Mouse (Mus musculus) left cerebral cortex, postnatal 4 days (tissue): Measurements from ENCODE around the gene Ddc. TPM values are rescaled to one million over a fixed set of nuclear protein-coding genes. Genes with fewer than 3 reads are reported as not detected.

Experiments used
- DNase-seq: peaks from one replicate; pipeline ENCODE4 v3.0.0-alpha.2; 2022
- intact Hi-C: fragments of 180-260 bp; cut with DNase I; formaldehyde crosslinking; loops from one replicate; pipeline ENCODE4 v1.15.1; 2025
- total RNA-seq, 2 experiments: library from RNA; stranded (reverse); gene quantifications; 2 replicates each; pipeline ENCODE4 v1.2.3; 2021

Ddc gene
- total RNA-seq, 2 experiments from 2014 or later, result 2.6 to 3.7 TPM

DNA sequence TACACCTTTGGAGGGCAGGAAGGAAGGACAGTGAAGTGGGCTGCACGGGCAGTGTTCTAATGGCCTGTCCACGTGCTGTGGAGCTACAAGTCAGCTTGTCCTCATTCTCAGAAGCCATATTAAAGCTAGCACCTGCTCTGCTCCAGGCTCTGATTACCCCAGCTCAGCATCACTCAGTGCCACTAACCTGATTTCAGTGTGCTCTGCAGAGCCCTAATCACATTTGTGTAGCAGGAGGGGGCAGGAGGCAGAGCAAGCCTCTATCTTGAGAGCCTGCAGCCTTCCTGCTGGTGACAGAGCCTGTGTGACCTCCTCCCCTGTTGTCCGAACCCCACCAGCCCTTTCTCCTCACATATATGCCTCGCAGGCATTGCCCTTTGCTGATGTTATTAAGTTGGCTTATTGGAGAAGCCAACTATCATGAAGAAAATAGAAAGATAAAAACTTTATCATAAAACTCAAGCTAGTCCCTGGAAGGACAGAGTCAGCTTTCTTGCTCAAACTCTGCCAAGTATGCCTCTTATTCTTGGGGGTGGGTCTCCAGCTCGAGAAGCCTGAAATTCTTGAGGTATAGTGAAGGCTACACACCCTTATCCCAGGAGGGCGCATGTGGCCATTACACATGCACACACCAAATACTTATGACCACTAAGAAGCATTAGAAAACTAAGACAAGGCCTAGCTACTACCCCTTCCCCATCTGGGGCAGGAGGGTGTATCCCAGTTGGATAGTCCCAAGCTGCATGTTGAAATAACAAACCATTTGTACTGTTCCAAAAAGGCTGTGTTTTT lies 47.3 kb downstream of the Ddc start:
- intact Hi-C loops, result no loop called here
- DNase-seq, result no peak

DNA sequence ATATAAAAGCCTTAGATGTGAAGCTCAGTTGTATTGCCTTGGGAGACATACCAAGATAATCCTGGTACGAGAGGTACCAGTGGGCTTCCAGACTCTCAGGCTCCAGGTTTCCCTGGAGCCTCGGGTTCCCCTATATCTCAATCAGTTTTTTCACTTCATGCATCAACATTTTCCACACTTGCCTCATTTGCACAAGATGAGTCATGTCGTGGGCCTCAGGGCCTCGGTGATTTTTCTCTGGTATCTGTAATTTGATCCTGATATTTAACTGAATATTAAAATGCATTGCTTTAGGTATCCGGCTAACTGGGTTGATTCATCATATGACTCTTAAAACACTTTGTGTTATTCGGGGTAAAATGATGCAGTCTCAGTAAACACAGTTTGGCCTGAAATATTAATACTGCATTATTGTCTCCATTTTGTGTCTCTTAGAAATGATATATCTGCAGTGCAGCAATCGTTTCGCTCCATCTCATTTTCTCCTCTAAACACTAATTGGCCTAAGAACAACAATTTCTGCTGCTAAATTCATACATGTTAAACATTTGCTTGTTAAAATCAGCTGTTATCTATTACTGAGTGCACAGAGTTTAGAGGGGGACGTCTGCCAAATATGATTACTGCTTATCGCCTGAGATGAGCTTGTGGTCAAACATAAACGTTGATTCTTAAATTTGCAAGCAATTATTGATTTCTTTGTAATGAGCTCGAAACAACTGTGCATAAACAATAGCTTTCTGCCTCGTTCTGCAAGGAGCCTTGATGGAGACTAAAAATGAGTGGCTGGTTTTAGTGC lies 48.2 kb downstream of the Ddc start:
- intact Hi-C loops, result no loop called here
- DNase-seq, result no peak

DNA sequence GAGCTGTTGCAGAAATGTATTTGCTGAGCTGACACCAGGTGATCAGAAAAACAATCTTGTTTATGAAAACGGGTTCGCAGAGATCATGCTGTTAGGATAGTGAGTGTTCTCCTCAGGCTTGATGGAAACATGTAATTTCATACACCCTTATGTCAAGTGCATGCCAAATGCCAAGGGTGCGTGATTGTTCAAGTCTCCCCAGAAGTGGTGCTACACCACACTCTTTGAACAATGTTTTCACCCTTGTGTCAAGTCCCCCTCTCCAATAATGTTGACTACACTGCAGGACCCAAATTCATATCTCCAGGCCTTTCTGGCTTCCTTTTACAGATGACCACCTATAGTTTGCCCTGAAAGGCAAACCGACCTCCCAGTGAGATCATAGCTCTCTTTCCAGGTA lies 49.5 kb downstream of the Ddc start:
- no peak for DNase-seq
- intact Hi-C loops, result no loop called here

DNA sequence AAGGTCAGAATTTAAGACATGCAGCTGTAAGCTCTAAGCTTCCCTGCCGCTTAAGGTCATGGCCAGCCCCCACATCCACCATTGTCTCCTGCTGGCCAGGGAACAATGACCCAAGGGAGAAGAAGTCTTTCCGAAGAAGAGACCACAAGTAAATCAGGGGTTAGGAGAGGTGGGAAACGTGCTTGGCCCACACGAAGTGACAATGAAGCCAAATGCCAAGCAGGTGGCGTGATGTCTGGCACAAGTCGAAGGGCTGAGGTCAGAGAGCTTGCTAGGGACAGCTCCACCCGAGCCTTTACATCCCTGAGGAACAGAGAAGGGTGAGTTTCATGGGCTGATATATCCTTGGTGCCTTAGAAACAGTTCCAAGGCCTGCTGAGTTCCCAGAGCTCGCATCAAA lies 52.9 kb downstream of the Ddc start:
- no peak for DNase-seq
- intact Hi-C loops, result no loop called here

DNA sequence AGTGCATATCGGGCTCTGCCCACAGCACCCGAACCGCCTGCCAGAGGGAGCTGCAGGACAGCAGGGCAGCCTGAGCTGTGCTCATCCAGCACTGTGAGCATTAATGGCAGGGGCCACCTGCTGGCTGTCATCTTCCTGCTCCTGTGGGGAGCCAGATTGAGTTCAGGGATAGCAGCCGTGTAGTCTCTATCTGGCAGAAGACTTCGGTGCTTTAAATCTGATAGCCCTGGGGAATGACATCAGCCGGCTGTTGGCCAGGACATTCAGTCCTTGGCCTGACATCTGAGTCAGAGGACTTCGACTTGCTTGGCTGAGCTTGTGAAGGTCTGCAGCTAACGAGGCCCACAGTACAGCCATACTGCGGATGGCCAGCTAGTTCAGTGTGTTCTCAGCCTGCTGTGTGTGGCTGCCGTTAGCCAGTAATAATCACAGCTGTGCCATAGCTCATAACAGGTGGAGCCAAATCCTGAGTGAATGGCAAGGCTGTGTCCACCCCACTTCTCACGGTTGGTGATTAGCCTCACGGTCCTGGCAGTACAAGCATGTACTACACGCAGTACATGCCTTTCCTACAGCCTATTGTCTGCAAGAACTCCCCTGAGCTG lies 53.5 kb downstream of the Ddc start:
- peak; percentile 90 for DNase-seq
- intact Hi-C loops, result no loop called here

DNA sequence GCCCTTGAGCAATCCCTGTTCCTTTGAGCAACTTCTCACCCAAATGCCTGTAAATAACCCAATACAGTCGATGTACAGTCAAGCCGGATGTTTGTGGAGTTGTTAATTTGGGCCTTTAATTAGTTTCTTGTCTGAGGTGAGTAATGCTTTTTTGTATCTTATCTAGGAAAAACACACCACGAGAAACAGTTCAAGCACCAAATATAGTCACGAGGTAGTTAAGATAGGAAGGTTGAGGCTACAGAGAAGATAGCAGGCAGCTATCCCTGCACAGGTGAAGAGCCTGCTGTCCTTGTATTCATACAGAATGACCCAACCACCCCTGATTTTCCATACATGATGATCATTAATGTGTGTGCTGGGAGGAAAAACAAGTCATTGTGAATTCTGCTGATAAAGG lies 56.4 kb downstream of the Ddc start:
- intact Hi-C loops, result no loop called here
- DNase-seq, result no peak

DNA sequence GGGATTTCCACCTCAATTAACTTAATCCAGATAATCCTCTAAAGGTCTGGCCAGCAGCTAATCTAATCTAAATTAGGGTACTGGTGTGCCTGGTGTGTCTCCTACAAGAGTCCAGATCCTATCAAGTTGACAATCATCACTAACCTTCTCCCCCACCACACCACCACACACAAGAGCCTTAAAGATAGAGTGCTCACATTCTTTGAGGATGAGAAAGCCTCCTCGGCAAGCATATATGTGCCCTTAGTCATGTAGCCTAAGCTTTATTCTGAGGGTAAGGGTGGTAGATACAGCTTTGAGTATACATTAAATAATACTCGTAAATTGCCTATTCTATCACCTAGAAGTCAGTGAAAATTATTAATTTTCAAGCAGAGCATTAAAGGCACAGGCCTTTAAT lies 57.2 kb downstream of the Ddc start:
- DNase-seq, result no peak
- intact Hi-C loops, result no loop called here

DNA sequence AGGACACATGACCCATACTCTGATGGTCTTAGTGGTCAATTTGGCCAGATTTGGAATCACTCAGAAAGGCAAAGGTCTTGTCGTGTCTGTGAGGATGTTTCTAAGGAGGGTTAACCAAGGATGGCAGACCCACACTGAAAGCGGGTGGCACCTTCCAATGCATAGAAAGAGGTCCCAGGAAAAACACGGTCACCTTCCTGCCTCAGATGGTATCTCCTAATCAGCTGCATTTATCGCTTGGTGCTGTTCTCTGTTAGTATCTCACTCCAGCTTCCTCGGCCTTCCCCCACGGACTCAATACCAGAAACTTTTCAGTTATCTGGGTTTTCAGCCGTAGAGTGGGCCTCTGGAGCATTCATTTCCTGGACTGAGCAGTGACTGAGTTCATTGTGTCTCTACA lies 58.1 kb downstream of the Ddc start:
- no peak for DNase-seq
- intact Hi-C loops, result no loop called here

DNA sequence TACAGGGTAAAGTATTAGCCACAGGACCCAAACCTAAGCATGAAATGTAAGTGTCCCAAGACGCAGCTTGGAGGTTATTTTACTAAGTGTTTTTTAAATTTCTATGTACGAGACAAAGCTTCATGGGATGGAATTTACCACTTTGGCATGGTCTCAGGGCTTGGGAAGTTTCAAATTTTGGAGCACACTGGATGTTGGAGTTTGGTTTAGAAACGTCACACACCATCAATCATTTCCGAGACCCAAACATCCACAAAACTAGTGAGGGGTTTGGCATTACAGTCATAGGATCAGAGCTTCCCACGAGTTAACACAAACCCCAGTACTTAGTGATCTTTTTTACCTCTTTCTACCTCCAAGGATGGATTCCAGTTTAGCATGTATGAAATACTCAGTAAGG lies 60.6 kb downstream of the Ddc start:
- no peak for DNase-seq
- intact Hi-C loops, result no loop called here

DNA sequence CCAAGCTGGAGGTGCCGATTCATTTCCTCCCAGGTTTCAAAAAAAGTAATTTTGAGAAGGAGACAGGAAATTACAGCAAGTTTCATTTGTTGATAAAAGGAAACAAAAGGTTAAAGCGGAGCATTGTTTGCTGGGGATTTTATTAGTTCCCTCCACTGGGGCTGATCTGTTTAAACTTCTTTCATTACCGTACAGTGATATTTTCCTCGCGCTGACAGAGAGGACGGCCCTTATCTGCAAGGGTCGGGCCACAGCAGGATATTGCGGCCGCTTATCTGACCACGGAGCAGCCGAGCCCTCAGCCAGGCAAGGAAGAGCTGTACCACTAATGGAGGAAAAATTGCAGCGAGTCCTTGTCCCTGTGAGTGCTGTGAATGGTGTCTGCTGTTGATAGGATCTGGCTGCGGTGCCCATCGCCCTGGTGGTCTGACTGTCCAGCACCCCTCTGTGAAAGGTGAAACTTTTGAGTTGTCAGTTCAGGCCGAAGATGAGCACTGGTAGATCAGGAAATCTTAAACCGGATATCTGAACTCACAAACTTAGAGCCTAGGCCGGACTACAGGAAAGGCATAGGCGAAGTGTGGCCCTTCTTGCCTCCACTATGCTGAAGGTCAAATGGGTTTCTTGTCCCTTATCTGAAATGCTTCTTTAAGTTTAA lies 61.1 kb downstream of the Ddc start:
- intact Hi-C loops, result no loop called here
- no peak for DNase-seq

DNA sequence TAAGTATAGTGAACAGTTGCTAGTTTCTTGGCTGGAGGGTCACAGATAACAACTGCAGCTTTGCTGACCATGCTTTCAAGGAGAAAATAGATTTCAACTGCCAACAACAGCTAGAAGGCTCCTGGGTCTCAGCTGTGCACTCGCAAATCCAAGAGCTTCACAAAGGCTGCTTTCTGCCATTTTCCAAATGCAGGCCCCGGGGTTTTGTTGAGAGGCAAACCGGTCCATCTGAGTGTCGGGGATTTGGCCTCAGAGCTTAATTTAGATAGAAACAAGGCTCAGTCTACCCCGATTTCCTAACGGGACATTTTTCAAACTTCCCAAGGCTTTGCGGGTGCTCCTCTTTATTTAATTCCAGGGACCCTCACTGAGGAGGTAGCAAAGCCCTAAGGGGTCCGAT lies 61.7 kb downstream of the Ddc start:
- intact Hi-C loops, result no loop called here

DNA sequence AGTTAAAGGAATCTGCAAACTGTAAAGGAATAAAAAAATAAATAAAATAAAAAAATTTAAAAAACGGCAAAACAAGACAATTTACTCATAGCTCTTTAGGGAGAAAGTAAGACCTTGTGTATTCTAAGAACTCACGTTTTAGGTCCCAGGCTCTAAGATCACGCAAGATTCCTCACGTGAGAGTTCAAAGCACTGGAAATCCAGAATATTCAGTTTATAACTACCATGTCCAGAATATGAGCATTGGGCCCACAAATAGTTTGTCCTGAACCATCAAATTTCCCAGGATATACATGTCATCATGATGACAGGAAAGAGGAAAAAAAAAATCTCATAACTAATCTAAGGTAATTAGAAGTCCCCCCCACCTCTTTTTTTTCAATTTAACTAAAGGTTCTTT lies 62.2 kb downstream of the Ddc start:
- intact Hi-C loops, result no loop called here
- no peak for DNase-seq

More for the DNA sequence above, 61.7 kb downstream of the Ddc start:
- DNase-seq, result no peak

DNA sequence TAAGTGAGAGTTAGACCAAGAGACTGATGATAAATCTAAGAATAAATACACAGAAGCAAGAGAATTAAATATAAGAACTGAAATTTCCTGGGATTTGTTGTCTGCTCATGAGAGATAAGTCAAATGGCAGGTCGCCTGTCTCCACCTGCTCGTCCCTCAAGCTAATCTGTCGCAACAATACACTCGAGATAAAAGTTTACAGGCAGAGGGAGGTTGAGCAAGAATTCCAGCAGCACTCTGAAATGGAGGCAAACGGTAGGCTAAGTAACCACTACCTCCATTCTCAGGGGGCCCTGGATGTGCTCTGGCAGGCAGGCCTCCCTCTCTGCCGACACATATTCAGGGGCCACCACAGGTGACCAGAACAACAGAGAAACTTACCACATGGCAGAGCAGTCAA lies 62.6 kb downstream of the Ddc start:
- DNase-seq, result no peak
- intact Hi-C loops, result no loop called here

DNA sequence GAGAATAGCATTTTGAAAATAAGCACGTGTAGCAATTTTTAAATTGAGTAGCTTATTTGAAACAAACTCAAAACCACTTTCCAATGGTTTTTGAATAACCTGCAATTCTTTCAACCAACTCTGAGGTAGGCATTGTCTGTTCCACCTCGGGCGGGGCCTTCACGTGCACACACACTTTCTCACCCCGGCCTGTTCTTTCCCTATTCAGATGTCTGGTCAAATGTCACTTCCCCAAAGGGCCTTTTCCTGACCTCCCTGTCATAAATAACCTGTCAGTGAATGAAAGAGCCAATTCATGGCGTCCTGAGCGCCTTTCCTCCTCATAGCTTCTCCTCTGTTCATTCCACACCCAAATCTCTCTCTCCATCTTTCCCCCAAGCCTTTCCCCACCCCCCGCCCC lies 64.8 kb downstream of the Ddc start:
- DNase-seq, result no peak
- intact Hi-C loops, result no loop called here

DNA sequence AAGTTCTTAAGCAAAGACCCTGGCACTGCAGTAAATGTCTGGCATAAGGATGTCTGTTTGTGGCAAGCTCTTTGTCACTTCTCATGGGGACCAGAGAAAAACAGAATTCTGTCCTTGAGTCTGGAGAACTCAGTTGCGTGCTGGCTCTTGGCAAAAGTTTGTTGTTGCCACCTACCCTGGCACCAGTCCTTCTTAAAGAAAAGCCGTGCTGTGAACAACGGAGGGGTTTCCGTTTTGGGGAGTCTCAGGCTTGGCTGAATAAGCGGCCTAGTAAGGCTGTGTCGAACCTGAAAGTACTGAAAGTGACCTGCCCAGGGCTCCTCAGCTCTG lies 65.2 kb downstream of the Ddc start:
- intact Hi-C loops, result no loop called here
- DNase-seq, result no peak

DNA sequence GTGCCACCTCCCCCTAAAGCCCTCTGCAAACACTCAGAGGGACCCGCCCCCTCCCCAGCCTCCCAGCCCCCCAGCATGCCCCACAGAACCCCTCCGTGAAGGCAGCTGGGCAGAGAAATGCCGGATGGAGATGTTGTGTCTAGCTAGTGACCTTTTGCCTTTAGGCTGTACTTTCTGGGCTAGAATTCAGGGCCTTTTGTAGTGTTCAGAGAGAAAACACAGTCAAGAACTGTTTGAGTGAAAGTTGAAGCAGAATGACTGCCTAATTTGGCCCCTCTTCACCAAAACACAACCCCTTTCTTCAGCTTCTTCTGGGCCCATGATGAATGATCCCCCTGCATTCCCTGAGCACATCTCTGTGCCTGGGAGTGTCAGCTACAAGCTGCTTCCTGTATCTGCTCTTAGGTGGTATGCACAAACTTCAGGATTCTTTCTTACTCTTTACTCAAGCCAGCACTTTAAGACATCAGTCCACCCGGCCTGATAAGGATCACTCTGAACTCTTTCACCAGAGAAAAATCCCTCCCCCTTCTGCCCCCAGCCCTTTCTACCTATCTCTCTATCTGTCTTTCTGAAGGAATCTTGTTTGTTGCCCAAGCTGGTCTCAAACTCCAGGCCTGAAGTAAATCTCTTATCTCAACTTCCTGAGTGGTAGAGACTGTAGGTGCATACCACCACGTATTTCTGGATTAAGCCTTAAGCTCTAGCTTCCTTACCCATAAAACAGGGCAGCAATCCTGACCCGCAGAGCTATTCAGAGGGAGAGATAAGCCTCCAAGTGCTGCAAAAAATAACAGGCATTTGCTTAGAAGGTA lies 65.8 kb downstream of the Ddc start:
- no peak for DNase-seq
- intact Hi-C loops, result no loop called here

DNA sequence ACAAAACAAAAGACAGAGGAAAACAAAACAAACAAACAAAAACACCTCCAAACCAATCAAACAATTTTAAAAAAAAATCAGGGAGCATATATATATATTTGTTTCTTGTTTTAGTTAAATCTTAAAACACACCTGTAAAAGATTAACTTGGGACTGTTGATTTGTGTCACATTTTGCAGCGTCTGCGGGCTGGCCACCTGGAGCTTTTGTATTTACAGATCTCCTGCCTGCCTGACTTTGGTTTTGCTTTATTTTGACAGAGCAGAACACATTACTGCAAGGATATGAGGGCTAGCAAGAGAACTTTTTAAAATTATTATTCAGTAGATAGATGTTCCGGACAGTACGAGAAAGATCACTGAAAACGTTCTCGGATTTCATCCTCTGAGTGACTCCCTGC lies 66.4 kb downstream of the Ddc start:
- intact Hi-C loops, result no loop called here
- DNase-seq, result no peak

DNA sequence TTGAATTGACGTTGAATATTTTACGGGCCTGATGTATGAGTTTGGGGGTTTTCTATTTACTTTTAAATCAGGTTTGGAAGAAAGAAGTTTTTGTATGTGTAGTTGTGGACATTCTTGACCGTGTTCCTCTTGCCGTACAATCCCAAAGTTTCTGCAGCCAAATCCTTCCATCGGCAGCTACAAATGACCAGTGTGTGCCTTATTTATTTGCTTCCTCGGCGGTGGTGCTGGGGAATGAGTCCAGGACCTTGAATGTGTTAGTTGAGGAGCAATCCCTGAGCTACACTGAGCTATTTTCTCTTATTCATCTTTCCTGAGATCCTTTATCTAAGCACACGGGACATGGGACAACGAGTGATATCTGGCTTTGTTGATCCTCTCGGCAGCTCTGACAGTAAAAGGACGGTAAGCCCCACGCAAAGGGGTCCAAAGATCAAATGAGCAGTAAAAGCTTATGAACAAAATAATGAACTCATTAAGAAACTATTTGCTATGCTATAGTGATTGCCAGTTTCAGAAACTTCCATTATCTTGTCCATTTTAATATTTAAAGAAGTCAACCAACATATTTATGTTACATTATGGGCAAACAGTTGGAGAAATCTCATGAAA lies 67.0 kb downstream of the Ddc start:
- intact Hi-C loops, result no loop called here
- DNase-seq, result no peak

DNA sequence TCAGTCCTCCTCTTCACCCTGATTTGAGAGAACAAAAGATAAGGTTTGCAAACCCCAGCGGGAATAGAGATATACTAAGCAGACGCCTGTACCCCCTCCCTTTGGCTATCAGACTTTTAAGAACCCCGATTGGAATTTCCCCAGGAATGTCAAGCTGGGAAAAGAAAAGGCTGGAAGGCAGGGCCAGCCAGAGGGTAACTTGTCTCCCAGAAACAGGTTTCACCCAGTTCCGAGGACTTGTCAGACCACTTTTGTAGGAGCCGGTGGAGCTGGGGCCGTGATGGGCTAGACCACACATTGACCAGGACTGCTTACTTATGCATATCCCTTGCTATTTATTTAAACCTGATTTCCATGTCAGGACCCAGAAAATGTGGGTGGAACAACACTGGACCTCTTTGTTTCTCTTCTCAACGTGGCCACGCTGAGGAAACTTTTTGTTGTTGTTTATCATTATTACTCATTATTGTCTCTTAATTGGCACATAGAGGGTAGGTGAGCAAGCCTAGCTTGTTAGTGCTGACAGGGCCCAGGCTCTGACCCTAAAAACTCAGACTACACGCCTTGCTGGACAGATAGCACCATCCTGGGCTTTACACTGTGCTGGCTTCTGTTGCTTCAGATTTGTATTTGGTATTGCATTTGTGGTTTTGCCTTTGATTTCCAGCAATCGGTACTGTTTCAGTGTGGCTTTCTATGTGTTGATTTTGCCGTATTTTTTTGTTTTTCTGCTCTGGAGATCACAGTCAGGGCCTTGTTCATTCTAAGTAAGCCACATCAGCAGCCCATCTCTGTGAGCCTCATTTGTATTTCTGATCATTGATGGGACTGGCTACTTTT lies 68.6 kb downstream of the Ddc start:
- no peak for DNase-seq
- intact Hi-C loops, result no loop called here
